Mouse (Mus musculus): ENCODE measurements at regions not wholly inside any gene's neighbourhood (a gene's known extent, or its start where the extent isn't known, plus 50 kb on each side); places are given as distances from the start of the nearest gene placed in this dataset.

GRCm38 (mm10) chrX:99548284-99549019, 77.4 kb upstream of the Pja1 start:
- no peak for DNase-seq (ENCODE audit: low spot score)

- no peak for DNase-seq (ENCODE audit: low spot score)
These were observed 73.3 kb upstream of the Pja1 start for GRCm38 (mm10) chrX:99544410-99544809.

- no peak for DNase-seq (ENCODE audit: low spot score)
These were observed 70.8 kb upstream of the Pja1 start for GRCm38 (mm10) chrX:99541916-99542315.

GRCm38 (mm10) chrX:99540087-99540576, 69.1 kb upstream of the Pja1 start:
- no peak for DNase-seq (ENCODE audit: low spot score)

GRCm38 (mm10) chrX:99539684-99540083, 68.6 kb upstream of the Pja1 start:
- DNase-seq (ENCODE audit: low spot score), result no peak

- no peak for DNase-seq (ENCODE audit: low spot score)
These were observed 66.7 kb upstream of the Pja1 start for GRCm38 (mm10) chrX:99537814-99538213.

GRCm38 (mm10) chrX:99534922-99535321, 63.8 kb upstream of the Pja1 start:
- DNase-seq (ENCODE audit: low spot score), result no peak

- DNase-seq (ENCODE audit: low spot score), result no peak
These were observed 60.1 kb upstream of the Pja1 start for GRCm38 (mm10) chrX:99531154-99531553.

GRCm38 (mm10) chrX:99530511-99530910, 59.4 kb upstream of the Pja1 start:
- no peak for DNase-seq (ENCODE audit: low spot score)

GRCm38 (mm10) chrX:99523306-99523705, 52.2 kb upstream of the Pja1 start:
- DNase-seq (ENCODE audit: low spot score), result no peak

- DNase-seq (ENCODE audit: low spot score), result peak; percentile 78
These were observed 51.8 kb upstream of the Pja1 start for GRCm38 (mm10) chrX:99522830-99523229.

- no peak for DNase-seq (ENCODE audit: low spot score)
These were observed 51.2 kb upstream of the Pja1 start for GRCm38 (mm10) chrX:99522289-99522688.

- no peak for DNase-seq (ENCODE audit: low spot score)
These were observed 50.8 kb upstream of the Pja1 start for GRCm38 (mm10) chrX:99521866-99522265.
